Mouse (Mus musculus) lung, adult 2 months (tissue): ENCODE measurements around the gene Ifna16.

ENCODE experiments used
- CTCF ChIP-seq: fragments of 200-500 bp; IDR thresholded peaks from 2 replicates; pipeline ENCODE4 v1.5.1; 2011; ENCODE audit warnings: mild to moderate bottlenecking, low read length, control low read depth; ENCODE audit not compliant: insufficient read depth
- POLR2A ChIP-seq: fragments of 200-500 bp; IDR thresholded peaks from 2 replicates; pipeline ENCODE4 v1.6.1; 2011; ENCODE audit warnings: low read depth, mild to moderate bottlenecking, control low read depth, low read length, borderline replicate concordance; ENCODE audit errors: extremely low read depth

DNA sequence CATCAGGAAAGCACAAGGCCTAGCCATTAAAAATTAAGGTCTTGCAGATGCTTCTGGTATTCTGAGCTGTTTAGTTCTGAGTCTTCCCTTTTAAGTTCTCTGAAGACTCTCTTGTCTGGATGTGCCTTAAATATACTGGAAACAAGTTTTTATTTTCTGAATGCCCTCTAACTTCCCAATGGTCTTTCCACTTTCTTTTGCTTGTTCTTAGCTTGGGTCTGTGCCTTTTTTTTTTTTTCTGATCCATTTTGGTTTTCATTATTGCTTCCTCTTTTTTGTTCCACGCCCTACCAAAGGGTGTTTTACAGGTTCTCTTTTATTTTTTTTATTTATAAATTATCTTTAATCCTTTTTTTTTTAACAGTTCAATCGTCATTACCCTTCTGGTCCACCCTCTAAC, 32.4 kb downstream of the Ifna16 start, which contains the start of gene Ifna13:
- no peak for TF ChIP-seq POLR2A
- TF ChIP-seq CTCF, result no peak
